Mouse (Mus musculus) thymus, adult 18-20 months (tissue): ENCODE measurements at regions not wholly inside any gene's neighbourhood (a gene's known extent, or its start where the extent isn't known, plus 50 kb on each side); places are given as distances from the start of the nearest gene placed in this dataset.

Experiments used
- DNase-seq, 2 experiments: peaks; one replicate each; pipeline ENCODE4 v3.0.0; 2022; ENCODE audit warnings: mixed read lengths in 2 of 2

GRCm38 (mm10) chr13:41694749-41695419 lies 89.2 kb downstream of the Tmem170b start:
- no peak for DNase-seq

DNA sequence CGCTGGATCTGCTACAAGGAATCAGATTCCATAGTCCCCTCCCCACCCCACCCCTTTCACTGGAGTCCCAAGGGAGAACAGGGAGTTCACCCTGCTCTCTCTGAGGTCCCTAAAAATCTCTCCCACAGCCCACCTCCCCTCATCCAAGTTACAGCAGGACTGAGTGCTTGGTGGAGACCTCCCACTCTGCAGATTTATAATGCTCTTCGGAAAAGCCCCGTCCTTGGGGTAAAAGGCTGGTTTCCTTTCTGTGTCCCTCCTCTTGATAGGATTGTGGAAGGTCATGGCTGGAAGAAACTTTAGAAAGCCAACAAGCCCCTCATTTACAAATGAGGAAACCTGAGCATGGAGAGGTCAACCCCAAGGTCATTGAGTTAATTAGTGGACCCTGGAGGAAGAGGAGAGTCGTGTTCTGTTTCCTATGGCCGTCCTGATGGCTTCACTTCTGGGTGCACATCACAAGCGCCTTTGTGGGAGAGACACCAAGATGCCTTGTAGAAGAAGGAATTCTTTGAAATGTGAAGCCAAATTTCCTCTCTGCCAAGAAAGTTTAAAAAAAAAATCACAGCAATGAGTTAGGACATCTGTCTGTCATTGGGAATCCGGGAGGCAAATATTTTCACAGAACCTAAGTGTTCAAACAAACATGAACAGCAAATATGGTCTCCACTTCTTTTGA lies 91.2 kb downstream of the Tmem170b start:
- no peak for DNase-seq

DNA sequence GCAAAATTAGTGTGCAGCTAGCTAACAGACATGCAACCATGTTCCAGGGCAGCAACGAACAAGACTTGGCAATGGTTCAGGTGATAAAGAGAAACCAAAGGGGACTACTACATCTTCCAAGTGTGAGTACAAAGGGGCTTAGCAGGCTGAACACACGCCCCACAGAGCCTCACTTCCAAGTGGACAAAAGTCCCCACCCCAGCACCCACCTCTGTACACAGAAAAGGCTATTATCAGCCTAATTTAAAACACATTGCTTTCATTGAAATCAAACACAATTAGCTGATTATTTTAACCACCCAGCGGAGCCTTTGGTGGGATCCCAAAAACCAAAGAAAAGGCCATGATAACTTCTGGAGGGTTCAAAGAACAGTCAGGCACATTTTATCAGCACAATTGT lies 95.6 kb downstream of the Tmem170b start:
- no peak for DNase-seq

GRCm38 (mm10) chr13:41701829-41702231 lies 96.1 kb downstream of the Tmem170b start:
- no peak for DNase-seq

DNA sequence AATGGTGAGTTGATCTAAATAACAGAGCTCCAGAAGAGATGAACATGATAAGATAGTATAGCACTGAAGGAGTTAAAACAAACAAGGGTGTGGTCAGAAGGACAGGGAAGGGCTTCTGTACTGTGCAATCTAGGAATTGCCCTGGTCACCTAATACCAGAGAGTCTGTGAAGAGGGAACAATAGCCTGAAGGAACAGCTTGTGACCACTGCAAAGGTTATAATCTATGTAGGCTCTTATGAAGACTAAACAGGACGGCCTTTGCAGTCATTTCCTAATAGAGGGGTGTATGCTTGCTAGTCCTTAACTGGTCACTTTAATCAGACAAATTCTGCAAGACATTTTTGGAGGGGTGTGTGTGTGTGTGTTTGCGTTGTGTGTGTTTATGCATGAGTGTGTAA lies 97.5 kb downstream of the Tmem170b start:
- no peak for DNase-seq

GRCm38 (mm10) chr13:41703618-41704017 lies 97.9 kb downstream of the Tmem170b start:
- DNase-seq, result no peak

DNA sequence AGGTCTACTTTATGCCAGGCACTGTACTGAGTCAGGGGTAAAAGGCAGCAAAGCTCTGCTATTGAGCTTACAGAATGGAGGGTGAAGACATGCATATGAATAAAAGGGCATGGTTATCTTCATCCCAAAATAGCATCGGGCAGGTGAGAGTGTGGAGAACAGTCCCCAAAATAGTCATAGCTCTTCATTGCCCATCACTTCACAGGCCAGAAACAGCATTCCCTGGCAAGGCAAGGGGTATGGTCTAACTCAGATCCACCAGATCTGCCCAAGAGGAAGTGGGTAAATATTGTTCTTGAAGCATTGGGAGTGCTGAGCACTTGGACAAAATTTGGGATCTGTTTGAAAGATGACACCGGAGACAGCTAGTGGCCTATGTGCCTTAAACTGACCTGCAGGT lies 99.1 kb downstream of the Tmem170b start:
- DNase-seq, result no peak

DNA sequence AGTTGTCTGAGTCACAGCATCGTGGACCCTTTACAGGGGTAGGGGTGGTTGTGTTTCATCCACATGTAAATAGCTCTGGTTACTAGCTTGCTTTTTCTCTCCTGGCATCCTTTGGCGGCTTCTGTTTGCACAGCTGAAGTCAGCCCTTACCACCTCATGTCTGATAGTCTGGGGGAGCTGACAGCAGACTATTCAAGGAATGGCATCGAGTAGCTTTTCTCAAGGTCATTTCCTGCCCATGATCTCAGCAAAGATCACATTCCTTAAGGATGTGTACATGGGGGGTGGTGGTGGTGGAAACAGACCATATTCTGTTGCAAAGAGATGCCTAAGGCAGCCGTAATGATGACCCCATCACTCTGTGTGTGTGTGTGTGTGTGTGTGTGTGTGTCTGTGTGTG lies 99.9 kb downstream of the Tmem170b start:
- no peak for DNase-seq

DNA sequence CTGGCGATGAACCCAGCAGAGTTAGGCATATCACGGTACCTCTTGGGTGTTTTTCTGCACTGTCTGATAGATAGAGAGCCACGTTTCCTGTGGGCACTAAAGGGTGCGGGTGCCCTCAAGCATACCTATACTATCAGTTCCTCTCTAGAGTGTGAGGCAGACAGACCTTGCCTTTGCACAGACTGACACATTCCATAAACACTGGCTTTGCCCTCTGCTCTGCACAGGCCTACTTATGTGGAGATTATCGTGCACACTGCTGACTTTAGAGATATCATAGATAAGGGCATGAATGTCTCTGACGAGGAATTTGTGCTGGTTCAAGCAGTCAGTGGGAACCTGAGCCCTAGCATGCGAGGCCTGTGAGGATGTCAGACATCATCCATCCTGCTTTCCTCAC lies 102.1 kb downstream of the Tmem170b start:
- DNase-seq, result no peak

- DNase-seq, result no peak
These were observed 103.4 kb downstream of the Tmem170b start for GRCm38 (mm10) chr13:41709071-41709470.

- DNase-seq, result peak; percentile 26 to 27
These were observed 103.9 kb downstream of the Tmem170b start for GRCm38 (mm10) chr13:41709475-41710227.

GRCm38 (mm10) chr13:41712616-41713015 lies 106.9 kb downstream of the Tmem170b start:
- DNase-seq, result no peak
